Mouse (Mus musculus): ENCODE data around the gene Gm28043. TPM values are rescaled to one million over a fixed set of nuclear protein-coding genes. Genes with fewer than 3 reads are reported as not detected.

Gene Gm28043
- polyA plus RNA-seq, 1 experiment from 2014 or later: 2.3 TPM

- 91% methylated on average over 6 of the region's 6 CpGs for WGBS (ENCODE audit: insufficient replicate concordance)
- Histone ChIP-seq H3K27ac (ENCODE audit: low read depth, low read length) (no peak overlapping the region), H3K4me2 (no peak overlapping the region), H3K36me3 (ENCODE audit: control insufficient read depth, insufficient read depth, low read length) (peaks cover 6% of the 10 kb centered on the region), H3K4me3 (ENCODE audit: low read depth, low read length) (no peak overlapping the region), H3K27me3 (ENCODE audit: control insufficient read depth, insufficient read depth, low read length) (no peaks in the 10 kb centered on the region), H3K4me1 (ENCODE audit: control insufficient read depth, insufficient read depth, low read length) (peaks cover 11% of the 10 kb centered on the region), H3K9ac (ENCODE audit: low read depth, low read length) (no peak overlapping the region), H3K9me3 (replicated peaks; ENCODE audit: control insufficient read depth, low read length) (no peaks in the 10 kb centered on the region)
- ATAC-seq (replicated peaks; ENCODE audit: insufficient number of reproducible peaks, low FRiP score, low TSS enrichment): 0 out of 2 replicates have a peak, but pooled peaks have one; percentile 14
Measured at GRCm38 (mm10) chr17:29585446-29585845, 29.2 kb upstream of the Gm28043 start.

- peaks cover 11% of the 10 kb centered on the region for H3K4me1 ChIP-seq (ENCODE audit: control insufficient read depth, insufficient read depth, low read length)
- no peaks in the 10 kb centered on the region for H3K27me3 ChIP-seq (ENCODE audit: control insufficient read depth, insufficient read depth, low read length)
- no peak overlapping the region for H3K4me2 ChIP-seq
- H3K9ac ChIP-seq (ENCODE audit: low read depth, low read length): no peak overlapping the region
- WGBS (ENCODE audit: insufficient replicate concordance): 77% methylated on average over 9 of the region's 9 CpGs
- no peak overlapping the region for H3K4me3 ChIP-seq (ENCODE audit: low read depth, low read length)
- H3K27ac ChIP-seq (ENCODE audit: low read depth, low read length): no peak overlapping the region
- ATAC-seq (replicated peaks; ENCODE audit: insufficient number of reproducible peaks, low FRiP score, low TSS enrichment): no peak
- peaks cover 6% of the 10 kb centered on the region; the same call in 1 of the 2 replicates for H3K36me3 ChIP-seq (ENCODE audit: control insufficient read depth, insufficient read depth, low read length)
- no peaks in the 10 kb centered on the region for H3K9me3 ChIP-seq (replicated peaks; ENCODE audit: control insufficient read depth, low read length)
Measured at GRCm38 (mm10) chr17:29586921-29587320, 27.8 kb upstream of the Gm28043 start.

GRCm38 (mm10) chr17:29589221-29589898 is 25.3 kb upstream of the Gm28043 start:
- H3K4me2 ChIP-seq: no peak overlapping the region
- ATAC-seq (replicated peaks; ENCODE audit: insufficient number of reproducible peaks, low FRiP score, low TSS enrichment): no peak
- no peak overlapping the region for H3K9ac ChIP-seq (ENCODE audit: low read depth, low read length)

GRCm38 (mm10) chr17:29595891-29596770 is 18.5 kb upstream of the Gm28043 start:
- no peaks in the 10 kb centered on the region; the same call in 1 of the 2 replicates for H3K36me3 ChIP-seq (ENCODE audit: control insufficient read depth, insufficient read depth, low read length)

More at GRCm38 (mm10) chr17:29589221-29589898, 25.3 kb upstream of the Gm28043 start:
- 0 out of 2 replicates have a peak, but pooled peaks cover 2% of the 10 kb centered on the region for H3K36me3 ChIP-seq (ENCODE audit: control insufficient read depth, insufficient read depth, low read length)
- H3K4me1 ChIP-seq (ENCODE audit: control insufficient read depth, insufficient read depth, low read length): peaks cover 11% of the 10 kb centered on the region
- H3K27ac ChIP-seq (ENCODE audit: low read depth, low read length): 0 out of 2 replicates have a peak overlapping the region, but pooled peaks have one; percentile 12
- WGBS (ENCODE audit: insufficient replicate concordance): 54% methylated on average over 11 of the region's 11 CpGs
- H3K9me3 ChIP-seq (replicated peaks; ENCODE audit: control insufficient read depth, low read length): no peaks in the 10 kb centered on the region
- no peaks in the 10 kb centered on the region for H3K27me3 ChIP-seq (ENCODE audit: control insufficient read depth, insufficient read depth, low read length)
- H3K4me3 ChIP-seq (ENCODE audit: low read depth, low read length): no peak overlapping the region

GRCm38 (mm10) chr17:29596771-29597132 is 17.9 kb upstream of the Gm28043 start:
- Histone ChIP-seq H3K27me3 (ENCODE audit: control insufficient read depth, insufficient read depth, low read length) (no peaks in the 10 kb centered on the region), H3K4me1 (ENCODE audit: control insufficient read depth, insufficient read depth, low read length) (peaks cover 15% of the 10 kb centered on the region), H3K4me2 (no peak overlapping the region), H3K9me3 (replicated peaks; ENCODE audit: control insufficient read depth, low read length) (no peaks in the 10 kb centered on the region), H3K9ac (ENCODE audit: low read depth, low read length) (no peak overlapping the region), H3K27ac (ENCODE audit: low read depth, low read length) (no peak overlapping the region), H3K4me3 (ENCODE audit: low read depth, low read length) (no peak overlapping the region), H3K36me3 (ENCODE audit: control insufficient read depth, insufficient read depth, low read length) (no peaks in the 10 kb centered on the region; the same call in 1 of the 2 replicates)
- no peak for ATAC-seq (replicated peaks; ENCODE audit: insufficient number of reproducible peaks, low FRiP score, low TSS enrichment)
- WGBS (ENCODE audit: insufficient replicate concordance): 87% methylated on average over 13 of the region's 13 CpGs

More at GRCm38 (mm10) chr17:29595891-29596770, 18.5 kb upstream of the Gm28043 start:
- H3K4me3 ChIP-seq (ENCODE audit: low read depth, low read length): no peak overlapping the region
- H3K4me2 ChIP-seq: no peak overlapping the region
- H3K27me3 ChIP-seq (ENCODE audit: control insufficient read depth, insufficient read depth, low read length): no peaks in the 10 kb centered on the region
- ATAC-seq (replicated peaks; ENCODE audit: insufficient number of reproducible peaks, low FRiP score, low TSS enrichment): no peak
- H3K27ac ChIP-seq (ENCODE audit: low read depth, low read length): no peak overlapping the region
- WGBS (ENCODE audit: insufficient replicate concordance): 77% methylated on average over 15 of the region's 15 CpGs
- no peaks in the 10 kb centered on the region for H3K9me3 ChIP-seq (replicated peaks; ENCODE audit: control insufficient read depth, low read length)
- H3K4me1 ChIP-seq (ENCODE audit: control insufficient read depth, insufficient read depth, low read length): peaks cover 10% of the 10 kb centered on the region
- H3K9ac ChIP-seq (ENCODE audit: low read depth, low read length): no peak overlapping the region

- Histone ChIP-seq H3K27me3 (ENCODE audit: control insufficient read depth, insufficient read depth, low read length) (no peaks in the 10 kb centered on the region), H3K4me1 (ENCODE audit: control insufficient read depth, insufficient read depth, low read length) (peaks cover 15% of the 10 kb centered on the region), H3K9ac (ENCODE audit: low read depth, low read length) (no peak overlapping the region), H3K27ac (ENCODE audit: low read depth, low read length) (no peak overlapping the region), H3K36me3 (ENCODE audit: control insufficient read depth, insufficient read depth, low read length) (peaks cover 3% of the 10 kb centered on the region; the same call in 1 of the 2 replicates), H3K4me3 (ENCODE audit: low read depth, low read length) (no peak overlapping the region), H3K9me3 (replicated peaks; ENCODE audit: control insufficient read depth, low read length) (no peaks in the 10 kb centered on the region), H3K4me2 (no peak overlapping the region)
- no peak for ATAC-seq (replicated peaks; ENCODE audit: insufficient number of reproducible peaks, low FRiP score, low TSS enrichment)
- 90% methylated on average over 14 of the region's 14 CpGs for WGBS (ENCODE audit: insufficient replicate concordance)
Measured at GRCm38 (mm10) chr17:29599051-29599450, 15.6 kb upstream of the Gm28043 start.

GRCm38 (mm10) chr17:29599537-29599936 is 15.1 kb upstream of the Gm28043 start:
- Histone ChIP-seq H3K4me2 (no peak overlapping the region), H3K27ac (ENCODE audit: low read depth, low read length) (no peak overlapping the region), H3K4me1 (ENCODE audit: control insufficient read depth, insufficient read depth, low read length) (peaks cover 15% of the 10 kb centered on the region), H3K4me3 (ENCODE audit: low read depth, low read length) (no peak overlapping the region), H3K27me3 (ENCODE audit: control insufficient read depth, insufficient read depth, low read length) (no peaks in the 10 kb centered on the region), H3K9ac (ENCODE audit: low read depth, low read length) (no peak overlapping the region), H3K36me3 (ENCODE audit: control insufficient read depth, insufficient read depth, low read length) (peaks cover 3% of the 10 kb centered on the region; the same call in 1 of the 2 replicates), H3K9me3 (replicated peaks; ENCODE audit: control insufficient read depth, low read length) (no peaks in the 10 kb centered on the region)
- ATAC-seq (replicated peaks; ENCODE audit: insufficient number of reproducible peaks, low FRiP score, low TSS enrichment): no peak
- 87% methylated on average over 8 of the region's 8 CpGs for WGBS (ENCODE audit: insufficient replicate concordance)

GRCm38 (mm10) chr17:29601391-29601790 is 13.3 kb upstream of the Gm28043 start:
- Histone ChIP-seq H3K27me3 (ENCODE audit: control insufficient read depth, insufficient read depth, low read length) (no peaks in the 10 kb centered on the region), H3K4me1 (ENCODE audit: control insufficient read depth, insufficient read depth, low read length) (peaks cover 12% of the 10 kb centered on the region), H3K4me3 (ENCODE audit: low read depth, low read length) (no peak overlapping the region), H3K9ac (ENCODE audit: low read depth, low read length) (no peak overlapping the region), H3K27ac (ENCODE audit: low read depth, low read length) (no peak overlapping the region), H3K9me3 (replicated peaks; ENCODE audit: control insufficient read depth, low read length) (no peaks in the 10 kb centered on the region), H3K36me3 (ENCODE audit: control insufficient read depth, insufficient read depth, low read length) (peaks cover 6% of the 10 kb centered on the region), H3K4me2 (no peak overlapping the region)
- no peak for ATAC-seq (replicated peaks; ENCODE audit: insufficient number of reproducible peaks, low FRiP score, low TSS enrichment)
- 49% methylated on average over 4 of the region's 4 CpGs for WGBS (ENCODE audit: insufficient replicate concordance)
